Mouse (Mus musculus) CH12.LX (cell line): Measurements from ENCODE around the gene Nlrc5. TPM values are rescaled to one million over a fixed set of nuclear protein-coding genes. Genes with fewer than 3 reads are reported as not detected.

Experiments
- DNase-seq: peaks from one replicate; pipeline ENCODE4 v3.0.0-alpha.2; 2013; ENCODE audit errors: extremely low read depth
- H3K27ac ChIP-seq: 2 replicates; pipeline ENCODE4 v1.5.1; 2012; ENCODE audit warnings: low read depth, mild to moderate bottlenecking, control low read depth, moderate library complexity; ENCODE audit not compliant: insufficient read depth
- H3K27me3 ChIP-seq: replicated peaks from 2 replicates; pipeline ENCODE3; 2012; ENCODE audit warnings: inconsistent platforms
- H3K36me3 ChIP-seq, 2 experiments: replicated peaks in 1 of 2; 2 replicates each; pipeline versions ENCODE3 to v1.6.1; 2012; ENCODE audit warnings: inconsistent platforms in 1 of 2, low read length in 1 of 2, mild to moderate bottlenecking in 1 of 2, mixed read lengths in 1 of 2, moderate library complexity in 1 of 2; ENCODE audit not compliant: control insufficient read depth in 1 of 2, insufficient read depth in 1 of 2
- H3K4me1 ChIP-seq, 2 experiments: 2 replicates each; pipeline ENCODE4 v1.6.1; 2012; ENCODE audit warnings: inconsistent platforms in 1 of 2, moderate library complexity in 1 of 2; ENCODE audit not compliant: insufficient read depth in 2 of 2, control insufficient read depth in 1 of 2
- H3K4me2 ChIP-seq: 2 replicates; pipeline ENCODE4 v1.6.1; 2012; ENCODE audit warnings: low read depth, mild to moderate bottlenecking, control low read depth; ENCODE audit not compliant: poor library complexity, insufficient read depth, severe bottlenecking
- H3K4me3 ChIP-seq, 3 experiments: fragments of 150-350 bp in 1 of 3; sonication (generic) in 1 of 3; replicated peaks in 1 of 3; 2 replicates each; pipeline versions ENCODE3 to v1.5.1; 2011 to 2012; ENCODE audit warnings: low read depth in 2 of 3, low read length in 2 of 3, mild to moderate bottlenecking in 2 of 3, moderate library complexity in 2 of 3, control low read depth in 1 of 3, improper control_type of control experiment in 1 of 3, inconsistent platforms in 1 of 3, mixed read lengths in 1 of 3; ENCODE audit not compliant: poor library complexity in 1 of 3
- H3K79me2 ChIP-seq: replicated peaks from 2 replicates; pipeline ENCODE4 v1.6.1; 2012; ENCODE audit warnings: mild to moderate bottlenecking, moderate library complexity; ENCODE audit not compliant: control insufficient read depth, poor library complexity, insufficient read depth, severe bottlenecking; ENCODE audit errors: extremely low read depth
- H3K9ac ChIP-seq: 2 replicates; pipeline ENCODE4 v1.6.1; 2012; ENCODE audit warnings: low read depth, mild to moderate bottlenecking, control low read depth, moderate library complexity; ENCODE audit not compliant: insufficient read depth
- H3K9me3 ChIP-seq: replicated peaks from 2 replicates; pipeline ENCODE3; 2012; ENCODE audit warnings: low read length, inconsistent platforms, mixed read lengths
- CHD1 ChIP-seq: IDR thresholded peaks from 2 replicates; pipeline ENCODE4 v1.6.1; 2012; ENCODE audit warnings: low read depth, low read length, improper control_type of control experiment, inconsistent platforms
- CTCF ChIP-seq, 2 experiments: IDR thresholded peaks in 1 of 2; conservative IDR thresholded peaks in 1 of 2; 2 replicates each; pipeline ENCODE4 v1.5.1; 2011 to 2012; ENCODE audit warnings: low read depth in 2 of 2, low read length in 2 of 2, improper control_type of control experiment in 1 of 2, inconsistent platforms in 1 of 2, mild to moderate bottlenecking in 1 of 2, moderate library complexity in 1 of 2
- E2F4 ChIP-seq: IDR thresholded peaks from 2 replicates; pipeline ENCODE4 v1.6.1; 2011; ENCODE audit warnings: low read depth, low read length, improper control_type of control experiment; ENCODE audit not compliant: insufficient replicate concordance
- EP300 ChIP-seq: IDR thresholded peaks from 2 replicates; pipeline ENCODE4 v1.6.1; 2011; ENCODE audit warnings: low read length, improper control_type of control experiment
- HCFC1 ChIP-seq: IDR thresholded peaks from 2 replicates; pipeline ENCODE4 v1.6.1; 2012; ENCODE audit warnings: low read depth, mild to moderate bottlenecking, inconsistent platforms, low read length, improper control_type of control experiment
- IRF4 ChIP-seq: IDR thresholded peaks from 2 replicates; pipeline ENCODE4 v1.6.1; 2014; ENCODE audit warnings: low read depth, mild to moderate bottlenecking, inconsistent platforms, low read length, improper control_type of control experiment
- MAFK ChIP-seq: IDR thresholded peaks from 2 replicates; pipeline ENCODE4 v1.6.1; 2011; ENCODE audit warnings: low read length, improper control_type of control experiment; ENCODE audit not compliant: insufficient replicate concordance
- MAZ ChIP-seq: IDR thresholded peaks from 2 replicates; pipeline ENCODE4 v1.6.1; 2012; ENCODE audit warnings: low read depth, mild to moderate bottlenecking, inconsistent platforms, low read length, improper control_type of control experiment, moderate library complexity
- NELFE ChIP-seq: IDR thresholded peaks from 2 replicates; pipeline ENCODE4 v1.6.1; 2011; ENCODE audit warnings: low read depth, low read length, improper control_type of control experiment
- NRF1 ChIP-seq: IDR thresholded peaks from 2 replicates; pipeline ENCODE4 v1.6.1; 2014; ENCODE audit warnings: low read depth, mild to moderate bottlenecking, inconsistent platforms, low read length, improper control_type of control experiment, moderate library complexity
- POLR2AphosphoS2 ChIP-seq: IDR thresholded peaks from 2 replicates; pipeline ENCODE4 v1.6.1; 2011; ENCODE audit warnings: low read depth, low read length, improper control_type of control experiment
- SMC3 ChIP-seq: IDR thresholded peaks from 2 replicates; pipeline ENCODE4 v1.6.1; 2011; ENCODE audit warnings: low read depth, low read length, improper control_type of control experiment
- TBP ChIP-seq: conservative IDR thresholded peaks from 2 replicates; pipeline ENCODE4 v1.6.1; 2011; ENCODE audit warnings: low read depth, low read length, improper control_type of control experiment
- TCF12 ChIP-seq: IDR thresholded peaks from 2 replicates; pipeline ENCODE4 v1.6.1; 2014; ENCODE audit warnings: low read depth, mild to moderate bottlenecking, inconsistent platforms, low read length, improper control_type of control experiment
- USF1 ChIP-seq: IDR thresholded peaks from 2 replicates; pipeline ENCODE4 v1.6.1; 2014; ENCODE audit warnings: low read depth, mild to moderate bottlenecking, inconsistent platforms, low read length, improper control_type of control experiment
- USF2 ChIP-seq: conservative IDR thresholded peaks from 2 replicates; pipeline ENCODE4 v1.6.1; 2011; ENCODE audit warnings: low read depth, low read length, improper control_type of control experiment
- ZC3H11A ChIP-seq: IDR thresholded peaks from 2 replicates; pipeline ENCODE4 v1.6.1; 2012; ENCODE audit warnings: low read depth, mild to moderate bottlenecking, inconsistent platforms, low read length, improper control_type of control experiment
- ZKSCAN1 ChIP-seq: IDR thresholded peaks from 2 replicates; pipeline ENCODE4 v1.6.1; 2012; ENCODE audit warnings: low read depth, inconsistent platforms, low read length, improper control_type of control experiment, borderline replicate concordance
- dilution Hi-C: fragments of 300-500 bp; cut with MboI; formaldehyde crosslinking; loops from 2 replicates; pipeline ENCODE4 v1.14.3; 2020; ENCODE audit warnings: low sequenced_read_pairs; ENCODE audit not compliant: extremely low pct_unique_long_range_greater_than_20kb, extremely low pct_ligation_motif_present
- in situ Hi-C: fragments of 300-500 bp; cut with MboI; formaldehyde crosslinking; loops from 3 replicates; pipeline ENCODE4 v1.14.3; 2019; ENCODE audit warnings: low sequenced_read_pairs, low pct_ligation_motif_present, low pct_unique_long_range_greater_than_20kb, mixed read lengths
- polyA plus RNA-seq: library from polyadenylated mRNA; unstranded; fragments of >175 nt; gene quantifications from 2 replicates; pipeline ENCODE4 v1.2.1, GENCODE M21; 2012; ENCODE audit warnings: low read depth; ENCODE audit not compliant: insufficient read length
- total RNA-seq, 2 experiments: library from RNA; depleted of rRNA; stranded (reverse); fragments of 300-350 nt in 1 of 2; fragments of >200 nt in 1 of 2; gene quantifications; 2 replicates each; pipeline ENCODE4 v1.2.3; 2012 to 2014

Nlrc5 gene
- total and polyA plus RNA-seq, 3 experiments, result 58.6 to 72.5 (median 60.2) TPM

- TF ChIP-seq SMC3 (peak; percentile 64), HCFC1 (no peak), CTCF (conservative IDR thresholded peaks at IDR 0.05 in 1 of 2, IDR thresholded peaks at IDR 0.05 in 1 of 2; ENCODE audit: low read depth in 2 of 2, low read length in 2 of 2) (peak; percentile 39 to 64)
These were observed 42.0 kb upstream of the Nlrc5 start for GRCm38 (mm10) chr8:94392147-94392546.

GRCm38 (mm10) chr8:94392648-94393047 is 41.5 kb upstream of the Nlrc5 start:
- Histone ChIP-seq H3K4me2 (no peak overlapping the region), H3K27me3 (no peaks in the 10 kb centered on the region), H3K79me2 (peaks cover 45% of the 10 kb centered on the region), H3K9me3 (no peaks in the 10 kb centered on the region), H3K9ac (no peak overlapping the region), H3K27ac (no peak overlapping the region), H3K4me3 (no peak overlapping the region), H3K36me3 (peaks cover 77 to 92% of the 10 kb centered on the region in 2 experiments), H3K4me1 (peaks cover 11 to 64% of the 10 kb centered on the region in 2 experiments)
- no peak for DNase-seq
- dilution Hi-C loops (no loop called here), in situ Hi-C loops (no loop called here)
- TF ChIP-seq TCF12 (no peak), MAFK (no peak), USF2 (no peak), SMC3 (no peak), ZKSCAN1 (no peak), HCFC1 (no peak), USF1 (no peak), POLR2AphosphoS2 (no peak), CHD1 (no peak), EP300 (no peak), ZC3H11A (no peak), NRF1 (no peak), IRF4 (no peak), MAZ (no peak), TBP (no peak), E2F4 (no peak), NELFE (no peak)

More at GRCm38 (mm10) chr8:94392147-94392546, 42.0 kb upstream of the Nlrc5 start:
- no peaks in the 10 kb centered on the region for H3K27me3 ChIP-seq
- peaks cover 49% of the 10 kb centered on the region for H3K79me2 ChIP-seq
- H3K9ac ChIP-seq, result no peak overlapping the region
- no peaks in the 10 kb centered on the region for H3K9me3 ChIP-seq
- peaks cover 11 to 62% of the 10 kb centered on the region in 2 experiments for H3K4me1 ChIP-seq
- in situ Hi-C loops, result no loop called here
- dilution Hi-C loops, result no loop called here
- no peak overlapping the region for H3K4me3 ChIP-seq
- H3K4me2 ChIP-seq, result no peak overlapping the region
- H3K27ac ChIP-seq, result no peak overlapping the region
- H3K36me3 ChIP-seq, result peaks cover 72 to 87% of the 10 kb centered on the region in 2 experiments
- DNase-seq, result peak; percentile 72
